Mouse (Mus musculus) lung, embryonic 14.5 days (tissue): Measurements from ENCODE around the gene Fancm. TPM values are rescaled to one million over a fixed set of nuclear protein-coding genes. Genes with fewer than 3 reads are reported as not detected.
A peak's percentile ranks its signal among the peaks of the same experiment; 100 is the strongest.
"Not testable (repeated sequence)": the region's sequence is repeated elsewhere in the genome, so short reads cannot be mapped to it uniquely, and the experiment has no call there.

Source experiments
- ATAC-seq: fragments of 200-750 bp; cut with Nextera tagmentation; 2 replicates; pipeline ENCODE4 v1.8.0; 2017; ENCODE audit warnings: mild to moderate bottlenecking, moderate TSS enrichment, moderate library complexity; ENCODE audit not compliant: insufficient read depth
- DNase-seq: peaks from one replicate; pipeline ENCODE4 v3.0.0-alpha.2; 2015
- H3K27ac ChIP-seq: fragments of 300-500 bp; sonication (generic); 2 replicates; pipeline ENCODE4 v1.5.1; 2014; ENCODE audit warnings: low read depth, mild to moderate bottlenecking, moderate library complexity
- H3K27me3 ChIP-seq: fragments of 300-500 bp; sonication (generic); 2 replicates; pipeline ENCODE4 v1.6.1; 2014; ENCODE audit warnings: low read length, control low read depth; ENCODE audit not compliant: insufficient read depth
- H3K36me3 ChIP-seq: fragments of 300-500 bp; sonication (generic); 2 replicates; pipeline ENCODE4 v1.6.1; 2014; ENCODE audit warnings: control low read depth; ENCODE audit not compliant: insufficient read depth
- H3K4me1 ChIP-seq: fragments of 300-500 bp; sonication (generic); 2 replicates; pipeline ENCODE4 v1.6.1; 2014; ENCODE audit warnings: antibody characterized with exemption, control low read depth; ENCODE audit not compliant: insufficient read depth
- H3K4me2 ChIP-seq: fragments of 300-500 bp; sonication (generic); 2 replicates; pipeline ENCODE4 v1.6.1; 2014; ENCODE audit warnings: mild to moderate bottlenecking
- H3K4me3 ChIP-seq: fragments of 300-500 bp; sonication (generic); 2 replicates; pipeline ENCODE4 v1.5.1; 2014; ENCODE audit warnings: low read depth, low read length
- H3K9ac ChIP-seq: fragments of 300-500 bp; sonication (generic); 2 replicates; pipeline ENCODE4 v1.6.1; 2014
- H3K9me3 ChIP-seq: fragments of 300-500 bp; sonication (generic); 2 replicates; pipeline ENCODE4 v1.6.1; 2016; ENCODE audit warnings: low read depth, low read length, control low read depth
- CTCF ChIP-seq: IDR thresholded peaks from 2 replicates; pipeline ENCODE4 v1.5.1; 2016; ENCODE audit warnings: antibody characterized with exemption, low read depth
- WGBS: fragments of 180-500 bp; shearing (Covaris S2); extraction: QIAGEN DNeasy Blood & Tissue Kit; methylation state at CpG from one replicate; pipeline ENCODE4 v1.1.7; 2014; 5-methylcytosine and 5-hydroxymethylcytosine counted together
- polyA plus RNA-seq: library from polyadenylated mRNA; unstranded; fragments of >200 nt; fragmentation: Nextera tagmentation; extraction: Ambion mirVana; gene quantifications from 2 replicates; pipeline ENCODE4 v1.2.1, GENCODE M21; 2014

Gene Fancm
- polyA plus RNA-seq, 1 experiment from 2014 or later = 17.6 TPM

DNA sequence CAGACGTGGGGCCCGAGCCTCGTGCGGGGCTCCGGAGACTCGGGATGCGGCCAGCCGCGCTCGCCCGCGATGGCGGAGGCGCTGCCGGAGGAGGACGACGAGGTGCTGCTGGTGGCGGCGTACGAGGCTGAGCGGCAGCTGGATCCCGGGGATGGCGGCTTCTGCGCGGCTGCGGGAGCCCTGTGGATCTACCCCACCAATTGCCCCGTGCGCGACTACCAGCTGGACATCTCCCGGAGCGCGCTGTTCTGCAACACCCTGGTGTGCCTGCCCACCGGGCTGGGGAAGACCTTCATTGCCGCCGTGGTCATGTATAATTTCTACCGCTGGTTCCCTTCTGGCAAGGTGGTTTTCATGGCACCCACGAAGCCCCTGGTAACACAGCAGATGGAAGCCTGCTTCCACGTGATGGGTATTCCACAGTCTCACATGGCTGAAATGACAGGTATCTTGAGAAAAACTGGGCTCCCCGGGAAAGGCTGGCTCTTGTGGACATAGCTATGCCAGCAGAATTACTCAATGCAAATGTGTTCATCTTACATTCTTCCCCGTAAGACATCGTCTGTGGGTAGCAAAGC lies 419 bp downstream of the Fancm start:
- H3K4me1 ChIP-seq = peaks cover 14% of the 10 kb centered on the region; the same call in 1 of the 2 replicates
- no peaks in the 10 kb centered on the region for H3K9me3 ChIP-seq
- no peaks in the 10 kb centered on the region for H3K27me3 ChIP-seq
- H3K4me3 ChIP-seq = peak overlapping the region; percentile 83
- H3K36me3 ChIP-seq = peaks cover 16% of the 10 kb centered on the region; the same call in 1 of the 2 replicates
- peak overlapping the region; percentile 76 for H3K27ac ChIP-seq
- peak; percentile 0; the same call in 1 of the 2 replicates for ATAC-seq
- H3K9ac ChIP-seq = peak overlapping the region; percentile 80
- no peak for TF ChIP-seq CTCF
- peak overlapping the region; percentile 82 for H3K4me2 ChIP-seq
- WGBS = under 1% methylated on average over 41 of the region's 41 CpGs
- DNase-seq = no peak

DNA sequence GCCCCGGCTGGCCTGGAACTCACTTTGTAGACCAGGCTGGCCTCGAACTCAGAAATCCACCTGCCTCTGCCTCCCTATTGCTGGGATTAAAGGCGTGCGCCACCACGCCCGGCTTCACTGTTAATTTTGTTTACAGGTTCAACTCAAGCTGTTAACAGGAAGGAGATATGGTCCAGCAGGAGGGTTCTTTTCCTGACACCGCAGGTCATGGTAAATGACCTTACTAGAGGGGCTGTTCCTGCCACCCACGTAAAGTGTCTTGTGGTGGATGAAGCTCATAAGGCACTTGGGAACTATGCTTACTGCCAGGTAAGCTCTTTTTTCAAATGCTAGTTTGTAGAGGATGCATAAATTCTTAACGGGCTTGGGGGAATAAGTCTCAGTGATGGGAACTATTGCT lies 1.5 kb downstream of the Fancm start:
- Histone ChIP-seq H3K9ac (no peak overlapping the region), H3K4me2 (peak overlapping the region; percentile 82), H3K27me3 (no peaks in the 10 kb centered on the region), H3K4me3 (peak overlapping the region; percentile 83), H3K4me1 (peaks cover 14% of the 10 kb centered on the region; the same call in 1 of the 2 replicates), H3K27ac (no peak overlapping the region), H3K36me3 (peaks cover 10% of the 10 kb centered on the region; the same call in 1 of the 2 replicates), H3K9me3 (no peaks in the 10 kb centered on the region)
- no peak for TF ChIP-seq CTCF
- 65% methylated on average over 9 of the region's 9 CpGs for WGBS
- ATAC-seq = no peak
- DNase-seq = no peak

DNA sequence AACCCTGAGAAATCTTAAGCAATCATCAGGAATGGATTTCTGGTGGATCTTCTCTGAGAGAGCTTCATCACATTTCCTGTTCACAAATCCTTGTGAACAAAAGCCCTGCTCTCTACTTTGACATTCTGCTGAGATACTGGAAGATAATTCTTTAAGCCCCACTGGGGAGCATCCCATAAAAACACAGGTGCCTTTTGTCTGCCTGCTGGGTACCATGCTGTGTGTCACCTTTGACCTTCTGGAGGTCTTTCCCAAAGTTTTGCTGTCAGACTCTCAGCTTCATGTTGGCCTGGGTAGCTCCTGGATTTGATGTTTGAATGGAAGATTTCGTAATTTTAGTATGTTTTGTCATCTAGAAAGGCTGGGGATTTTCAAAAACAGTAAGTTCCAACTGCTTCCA lies 33.3 kb downstream of the Fancm start:
- no peaks in the 10 kb centered on the region for H3K4me1 ChIP-seq
- no peaks in the 10 kb centered on the region for H3K9me3 ChIP-seq
- H3K36me3 ChIP-seq = peaks cover 37% of the 10 kb centered on the region
- no peak overlapping the region for H3K4me2 ChIP-seq
- 85% methylated on average over 1 of the region's 1 CpGs for WGBS
- H3K4me3 ChIP-seq = no peak overlapping the region
- H3K9ac ChIP-seq = no peak overlapping the region
- TF ChIP-seq CTCF = no peak
- no peak overlapping the region for H3K27ac ChIP-seq
- ATAC-seq (no peak), DNase-seq (no peak)
- H3K27me3 ChIP-seq = no peaks in the 10 kb centered on the region

DNA sequence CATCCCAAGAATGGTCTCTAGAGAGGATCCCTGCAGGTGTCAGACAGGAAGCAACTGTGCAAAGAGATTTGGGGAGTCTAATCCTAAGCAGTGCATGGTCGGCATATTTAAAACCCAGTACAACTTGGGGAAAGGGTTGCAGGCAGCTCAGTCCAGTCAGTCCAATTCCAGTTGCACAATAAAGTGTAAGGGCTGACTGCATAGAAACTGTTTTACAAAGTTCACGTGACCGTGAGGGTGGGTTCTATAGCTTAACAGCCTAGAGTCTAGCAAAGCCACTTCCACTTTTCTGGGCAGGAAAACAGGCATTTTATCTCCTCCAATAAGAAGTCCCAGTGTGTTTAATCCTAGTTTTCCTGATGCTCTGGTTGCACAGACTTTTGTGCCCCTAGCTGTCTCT lies 36.1 kb downstream of the Fancm start:
- DNase-seq (no peak), ATAC-seq (no peak)
- Histone ChIP-seq H3K27me3 (no peaks in the 10 kb centered on the region), H3K27ac (no peak overlapping the region), H3K4me3 (no peak overlapping the region), H3K9me3 (no peaks in the 10 kb centered on the region), H3K9ac (no peak overlapping the region), H3K4me1 (no peaks in the 10 kb centered on the region), H3K4me2 (no peak overlapping the region), H3K36me3 (peaks cover 28% of the 10 kb centered on the region; the same call in 1 of the 2 replicates)
- no peak for TF ChIP-seq CTCF
- WGBS = 89% methylated on average over 3 of the region's 3 CpGs

DNA sequence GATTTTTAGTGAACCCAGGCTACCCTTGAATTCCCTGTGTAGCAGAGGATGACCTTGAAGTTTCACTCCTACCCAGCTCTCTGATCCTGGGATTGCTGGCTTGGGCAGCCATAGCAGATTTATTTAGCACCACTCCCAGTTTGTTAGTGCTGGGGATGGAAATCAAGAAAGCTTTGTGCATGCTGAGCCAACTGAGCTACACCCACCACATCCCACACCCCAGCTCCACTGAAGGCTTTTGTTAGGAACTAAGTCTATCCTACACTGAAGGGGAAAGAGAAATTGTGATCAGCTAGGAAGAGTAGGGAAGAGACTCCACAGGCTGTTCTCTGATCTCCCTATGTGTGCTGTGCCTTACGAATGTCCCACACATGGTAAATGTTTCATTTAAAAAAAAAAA lies 37.4 kb downstream of the Fancm start:
- H3K27me3 ChIP-seq = no peaks in the 10 kb centered on the region
- TF ChIP-seq CTCF = no peak
- no peaks in the 10 kb centered on the region for H3K4me1 ChIP-seq
- peaks cover 27% of the 10 kb centered on the region; the same call in 1 of the 2 replicates for H3K36me3 ChIP-seq
- H3K4me2 ChIP-seq = no peak overlapping the region
- no peak overlapping the region for H3K27ac ChIP-seq
- no peak for ATAC-seq
- DNase-seq = no peak
- no peak overlapping the region for H3K4me3 ChIP-seq
- H3K9me3 ChIP-seq = no peaks in the 10 kb centered on the region
- no peak overlapping the region for H3K9ac ChIP-seq
- WGBS = 84% methylated on average over 1 of the region's 1 CpGs

DNA sequence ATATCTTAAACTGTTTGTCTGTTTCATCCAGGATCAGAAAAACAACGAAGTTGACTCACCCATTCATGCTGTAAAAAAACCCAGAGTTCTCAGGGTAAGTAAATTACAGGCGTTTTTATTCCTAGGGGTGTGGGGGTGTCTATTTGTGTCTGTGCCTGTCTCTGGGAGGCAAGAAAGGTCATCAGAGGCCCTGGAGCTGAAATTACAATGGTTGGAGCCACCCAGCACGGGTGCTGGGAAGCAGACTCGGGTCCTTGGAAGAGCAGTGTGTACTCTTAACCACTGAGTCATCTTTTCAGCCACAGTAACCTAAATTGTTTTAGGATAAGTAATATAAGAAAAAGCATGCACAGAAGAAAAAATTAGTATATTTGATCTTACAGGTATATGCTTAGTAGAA lies 38.5 kb downstream of the Fancm start:
- Histone ChIP-seq H3K4me3 (no peak overlapping the region), H3K27me3 (no peaks in the 10 kb centered on the region), H3K4me2 (no peak overlapping the region), H3K9me3 (no peaks in the 10 kb centered on the region), H3K4me1 (no peaks in the 10 kb centered on the region), H3K36me3 (peaks cover 34% of the 10 kb centered on the region; the same call in 1 of the 2 replicates), H3K9ac (no peak overlapping the region), H3K27ac (no peak overlapping the region)
- WGBS = 85% methylated on average over 4 of the region's 4 CpGs
- no peak for TF ChIP-seq CTCF
- no peak for DNase-seq
- no peak for ATAC-seq

DNA sequence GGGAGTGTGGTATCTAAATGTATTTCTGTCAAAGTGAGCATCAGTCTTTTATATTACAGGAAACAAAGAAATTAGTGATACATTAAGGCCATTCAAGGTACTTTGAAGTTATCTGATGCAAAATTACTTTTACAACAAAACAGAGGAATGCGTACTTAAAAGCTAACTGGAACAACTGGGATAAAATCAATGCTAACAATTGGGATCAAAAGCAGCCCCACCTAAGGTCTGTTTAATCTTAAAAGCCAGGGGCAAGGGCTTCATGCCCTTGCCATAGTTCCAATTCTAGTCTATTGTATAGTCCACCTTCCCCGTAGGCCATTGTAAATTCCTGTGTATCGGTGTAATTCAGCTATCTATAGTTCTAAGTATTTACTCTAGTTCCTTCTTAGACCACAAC lies 39.6 kb downstream of the Fancm start:
- peaks cover 43% of the 10 kb centered on the region; the same call in 1 of the 2 replicates for H3K36me3 ChIP-seq
- 78% methylated on average over 3 of the region's 3 CpGs for WGBS
- not testable (repeated sequence) for H3K9ac ChIP-seq, H3K27me3 ChIP-seq, H3K4me2 ChIP-seq, DNase-seq, H3K4me3 ChIP-seq, H3K27ac ChIP-seq, H3K9me3 ChIP-seq, H3K4me1 ChIP-seq, ATAC-seq

DNA sequence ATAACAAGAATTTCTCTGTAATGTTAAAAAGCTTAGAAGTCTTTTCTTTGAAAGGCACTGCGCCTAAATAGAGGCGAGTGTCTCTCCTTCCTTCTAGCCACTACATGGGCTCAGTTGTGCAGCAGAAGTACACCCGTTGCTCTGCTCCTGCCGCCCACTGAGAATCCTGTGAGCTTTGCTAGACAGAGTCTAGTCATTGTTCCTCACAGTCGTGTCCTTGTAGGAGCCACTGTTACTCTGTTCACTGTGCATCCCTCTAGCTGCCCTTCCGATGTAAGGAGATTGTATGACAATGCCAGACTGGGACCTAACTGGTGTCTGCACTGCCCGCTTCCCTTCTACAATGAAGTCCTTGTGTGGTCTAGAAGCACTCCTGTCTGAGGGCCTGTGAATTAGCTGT lies 43.6 kb downstream of the Fancm start:
- H3K9me3 ChIP-seq = no peaks in the 10 kb centered on the region
- H3K4me1 ChIP-seq = no peaks in the 10 kb centered on the region
- H3K4me3 ChIP-seq = no peak overlapping the region
- no peak overlapping the region for H3K4me2 ChIP-seq
- H3K9ac ChIP-seq = no peak overlapping the region
- H3K27ac ChIP-seq = no peak overlapping the region
- no peak for TF ChIP-seq CTCF
- DNase-seq (no peak), ATAC-seq (no peak)
- peaks cover 54% of the 10 kb centered on the region for H3K36me3 ChIP-seq
- H3K27me3 ChIP-seq = no peaks in the 10 kb centered on the region
- 86% methylated on average over 7 of the region's 7 CpGs for WGBS
